Mouse (Mus musculus) neural tube, embryonic 14.5 days (tissue): Measurements from ENCODE around the gene Ahsa2. TPM values are rescaled to one million over a fixed set of nuclear protein-coding genes. Genes with fewer than 3 reads are reported as not detected.
"Not testable (repeated sequence)": the region's sequence is repeated elsewhere in the genome, so short reads cannot be mapped to it uniquely, and the experiment has no call there.

Experiments used
- ATAC-seq: fragments of 200-750 bp; cut with Nextera tagmentation; 2 replicates; pipeline ENCODE4 v1.8.0; 2017; ENCODE audit warnings: low read depth, mild to moderate bottlenecking, moderate TSS enrichment, moderate library complexity
- H3K27ac ChIP-seq: fragments of 300-500 bp; sonication (generic); 2 replicates; pipeline ENCODE4 v1.5.1; 2014; ENCODE audit warnings: low read depth, mild to moderate bottlenecking, control low read depth, low read length, moderate library complexity, mixed read lengths
- H3K27me3 ChIP-seq: fragments of 300-500 bp; sonication (generic); 2 replicates; pipeline ENCODE4 v1.6.1; 2014; ENCODE audit warnings: low read length; ENCODE audit not compliant: control insufficient read depth, insufficient read depth
- H3K36me3 ChIP-seq: fragments of 300-500 bp; sonication (generic); 2 replicates; pipeline ENCODE4 v1.6.1; 2014; ENCODE audit warnings: low read length, mixed read lengths; ENCODE audit not compliant: control insufficient read depth, insufficient read depth
- H3K4me1 ChIP-seq: fragments of 300-500 bp; sonication (generic); 2 replicates; pipeline ENCODE4 v1.6.1; 2014; ENCODE audit warnings: low read length; ENCODE audit not compliant: control insufficient read depth, insufficient read depth
- H3K4me2 ChIP-seq: fragments of 300-500 bp; sonication (generic); 2 replicates; pipeline ENCODE4 v1.6.1; 2014; ENCODE audit warnings: mild to moderate bottlenecking, low read depth, low read length, control low read depth
- H3K4me3 ChIP-seq: fragments of 300-500 bp; sonication (generic); 2 replicates; pipeline ENCODE4 v1.5.1; 2014; ENCODE audit warnings: low read depth, low read length, control low read depth, mixed read lengths
- H3K9ac ChIP-seq: fragments of 300-500 bp; sonication (generic); replicated peaks from 2 replicates; pipeline ENCODE4 v1.6.1; 2014; ENCODE audit warnings: low read depth, mild to moderate bottlenecking, control low read depth, low read length, mixed read lengths
- H3K9me3 ChIP-seq: fragments of 300-500 bp; sonication (generic); 2 replicates; pipeline ENCODE4 v1.6.1; 2016; ENCODE audit warnings: low read length; ENCODE audit not compliant: control insufficient read depth
- WGBS: fragments of 180-500 bp; shearing (Covaris S2); extraction: QIAGEN DNeasy Blood & Tissue Kit; methylation state at CpG from one replicate; pipeline ENCODE4 v1.1.7; 2014; 5-methylcytosine and 5-hydroxymethylcytosine counted together
- polyA plus RNA-seq: library from polyadenylated mRNA; unstranded; fragments of >200 nt; fragmentation: Nextera tagmentation; extraction: Ambion mirVana; gene quantifications from 2 replicates; pipeline ENCODE4 v1.2.1, GENCODE M21; 2014

The Ahsa2 gene
- 90.0 and 107 TPM in 2 replicates for polyA plus RNA-seq

- peak within 1 kb of the TSS; percentile 80 for H3K4me3 ChIP-seq
- H3K4me1 ChIP-seq, result peaks cover 14% of the 10 kb centered on the region; the same call in 1 of the 2 replicates
- H3K27me3 ChIP-seq, result no peaks in the 10 kb centered on the region
- H3K36me3 ChIP-seq, result peaks cover 16% of the 10 kb centered on the region; the same call in 1 of the 2 replicates
- H3K9me3 ChIP-seq, result no peaks in the 10 kb centered on the region
- ATAC-seq, result peak; percentile 94
- H3K27ac ChIP-seq, result peak within 1 kb of the TSS; percentile 94
- peak within 1 kb of the TSS; percentile 95 for H3K4me2 ChIP-seq
- peak within 1 kb of the TSS; percentile 85 for H3K9ac ChIP-seq
- WGBS, result under 1% methylated on average over 60 of the region's 66 CpGs
Observed at GRCm38 (mm10) chr11:23497718-23498509, at the start of gene Ahsa2. Gene Ahsa2, minus strand, starts transcription at chr11:23498030.

- Histone ChIP-seq H3K4me2 (no peak overlapping the region), H3K9ac (no peak overlapping the region), H3K36me3 (no peaks in the 10 kb centered on the region), H3K9me3 (no peaks in the 10 kb centered on the region), H3K4me1 (no peaks in the 10 kb centered on the region), H3K27me3 (no peaks in the 10 kb centered on the region), H3K4me3 (no peak overlapping the region), H3K27ac (no peak overlapping the region)
- 89% methylated on average over 2 of the region's 2 CpGs for WGBS
- no peak for ATAC-seq
Observed at GRCm38 (mm10) chr11:23537446-23537845, 39.6 kb upstream of the Ahsa2 start.

- 38% methylated on average over 5 of the region's 5 CpGs for WGBS
- ATAC-seq, result no peak
Observed at GRCm38 (mm10) chr11:23520473-23521205, 22.8 kb upstream of the Ahsa2 start, which contains the start of gene 1700093K21Rik. Gene 1700093K21Rik, minus strand, starts transcription at chr11:23521155.

GRCm38 (mm10) chr11:23518981-23519380 lies 21.2 kb upstream of the Ahsa2 start:
- 79% methylated on average over 3 of the region's 3 CpGs for WGBS
- no peaks in the 10 kb centered on the region for H3K27me3 ChIP-seq
- H3K27ac ChIP-seq, result no peak overlapping the region
- H3K4me2 ChIP-seq, result no peak overlapping the region
- no peak overlapping the region for H3K4me3 ChIP-seq
- H3K4me1 ChIP-seq, result no peaks in the 10 kb centered on the region
- ATAC-seq, result no peak
- no peak overlapping the region for H3K9ac ChIP-seq
- H3K36me3 ChIP-seq, result no peaks in the 10 kb centered on the region
- H3K9me3 ChIP-seq, result no peaks in the 10 kb centered on the region

More at GRCm38 (mm10) chr11:23520473-23521205, 22.8 kb upstream of the Ahsa2 start, which contains the start of gene 1700093K21Rik:
- Histone ChIP-seq H3K4me2 (no peak within 1 kb of the TSS), H3K27me3 (no peaks in the 10 kb centered on the region), H3K4me3 (no peak within 1 kb of the TSS), H3K4me1 (no peaks in the 10 kb centered on the region), H3K9ac (no peak within 1 kb of the TSS), H3K36me3 (no peaks in the 10 kb centered on the region), H3K9me3 (no peaks in the 10 kb centered on the region), H3K27ac (no peak within 1 kb of the TSS)

- Histone ChIP-seq H3K4me1 (no peaks in the 10 kb centered on the region), H3K9me3 (no peaks in the 10 kb centered on the region), H3K36me3 (no peaks in the 10 kb centered on the region), H3K9ac (no peak overlapping the region), H3K4me3 (no peak overlapping the region), H3K4me2 (no peak overlapping the region), H3K27ac (no peak overlapping the region), H3K27me3 (no peaks in the 10 kb centered on the region)
- 76% methylated on average over 2 of the region's 2 CpGs for WGBS
- ATAC-seq, result no peak
Observed at GRCm38 (mm10) chr11:23515315-23515714, 17.5 kb upstream of the Ahsa2 start.

GRCm38 (mm10) chr11:23514785-23515184 lies 17.0 kb upstream of the Ahsa2 start:
- not testable (repeated sequence) for H3K4me1 ChIP-seq, H3K4me2 ChIP-seq, H3K9ac ChIP-seq, H3K4me3 ChIP-seq, H3K36me3 ChIP-seq, H3K27me3 ChIP-seq, ATAC-seq, H3K9me3 ChIP-seq, H3K27ac ChIP-seq
- 50% methylated on average over 4 of the region's 4 CpGs for WGBS

- H3K36me3 ChIP-seq, H3K9ac ChIP-seq, H3K9me3 ChIP-seq, ATAC-seq, H3K4me2 ChIP-seq, H3K4me3 ChIP-seq, H3K27ac ChIP-seq, H3K27me3 ChIP-seq, H3K4me1 ChIP-seq: not testable (repeated sequence)
- WGBS, result 85% methylated on average over 5 of the region's 5 CpGs
Observed at GRCm38 (mm10) chr11:23504801-23505200, 7.0 kb upstream of the Ahsa2 start.

GRCm38 (mm10) chr11:23498609-23499008 lies 779 bp upstream of the Ahsa2 start:
- Histone ChIP-seq H3K36me3 (peaks cover 9% of the 10 kb centered on the region; the same call in 1 of the 2 replicates), H3K4me3 (peak overlapping the region; percentile 80), H3K9ac (peak overlapping the region; percentile 37), H3K27ac (peak overlapping the region; percentile 74; the same call in 1 of the 2 replicates), H3K9me3 (no peaks in the 10 kb centered on the region), H3K4me2 (peak overlapping the region; percentile 53), H3K27me3 (no peaks in the 10 kb centered on the region), H3K4me1 (peaks cover 14% of the 10 kb centered on the region; the same call in 1 of the 2 replicates)
- ATAC-seq, result no peak
- WGBS, result 50% methylated on average over 5 of the region's 5 CpGs

GRCm38 (mm10) chr11:23497335-23497717 lies 504 bp downstream of the Ahsa2 start:
- Histone ChIP-seq H3K4me3 (peak overlapping the region; percentile 80), H3K27me3 (no peaks in the 10 kb centered on the region), H3K4me2 (peak overlapping the region; percentile 95), H3K36me3 (peaks cover 22% of the 10 kb centered on the region; the same call in 1 of the 2 replicates), H3K4me1 (peaks cover 14% of the 10 kb centered on the region; the same call in 1 of the 2 replicates), H3K9me3 (no peaks in the 10 kb centered on the region), H3K27ac (peak overlapping the region; percentile 94), H3K9ac (peak overlapping the region; percentile 85)
- peak; percentile 90 for ATAC-seq
- under 1% methylated on average over 20 of the region's 22 CpGs for WGBS
